Mouse (Mus musculus): ENCODE measurements around the gene Atp2b2. TPM values are rescaled to one million over a fixed set of nuclear protein-coding genes. Genes with fewer than 3 reads are reported as not detected.

Atp2b2 gene
- polyA plus RNA-seq, 1 experiment from 2014 or later: 32.2 TPM

- Histone ChIP-seq H3K4me3 (replicated peaks; ENCODE audit: low read length) (no peak overlapping the region), H3K27ac (ENCODE audit: low read length) (no peak overlapping the region), H3K9me3 (ENCODE audit: control insufficient read depth, low read length) (no peaks in the 10 kb centered on the region), H3K9ac (replicated peaks; ENCODE audit: low read depth, low read length) (no peak overlapping the region), H3K36me3 (ENCODE audit: control insufficient read depth, insufficient read depth) (no peaks in the 10 kb centered on the region), H3K4me2 (ENCODE audit: low read length) (no peak overlapping the region), H3K27me3 (replicated peaks; ENCODE audit: control insufficient read depth, insufficient read depth, low read length) (no peaks in the 10 kb centered on the region), H3K4me1 (replicated peaks; ENCODE audit: control insufficient read depth, insufficient read depth, low read length) (peaks cover 2% of the 10 kb centered on the region; the same call in 1 of the 2 replicates)
- 52% methylated on average over 9 of the region's 9 CpGs for WGBS
- no peak for ATAC-seq
Observed at GRCm38 (mm10) chr6:113970464-113970863, 71.9 kb downstream of the Atp2b2 start.

- WGBS: 54% methylated on average over 3 of the region's 3 CpGs
- no peak overlapping the region for H3K4me3 ChIP-seq (replicated peaks; ENCODE audit: low read length)
- no peaks in the 10 kb centered on the region for H3K9me3 ChIP-seq (ENCODE audit: control insufficient read depth, low read length)
- peaks cover 2% of the 10 kb centered on the region; the same call in 1 of the 2 replicates for H3K4me1 ChIP-seq (replicated peaks; ENCODE audit: control insufficient read depth, insufficient read depth, low read length)
- ATAC-seq: no peak
- H3K9ac ChIP-seq (replicated peaks; ENCODE audit: low read depth, low read length): no peak overlapping the region
- no peaks in the 10 kb centered on the region for H3K27me3 ChIP-seq (replicated peaks; ENCODE audit: control insufficient read depth, insufficient read depth, low read length)
- H3K4me2 ChIP-seq (ENCODE audit: low read length): no peak overlapping the region
- H3K36me3 ChIP-seq (ENCODE audit: control insufficient read depth, insufficient read depth): no peaks in the 10 kb centered on the region
- H3K27ac ChIP-seq (ENCODE audit: low read length): no peak overlapping the region
Observed at GRCm38 (mm10) chr6:113969751-113970150, 72.7 kb downstream of the Atp2b2 start.

- 13% methylated on average over 3 of the region's 3 CpGs for WGBS
- ATAC-seq: no peak
- Histone ChIP-seq H3K9ac (replicated peaks; ENCODE audit: low read depth, low read length) (no peak overlapping the region), H3K4me1 (replicated peaks; ENCODE audit: control insufficient read depth, insufficient read depth, low read length) (peaks cover 4% of the 10 kb centered on the region; the same call in 1 of the 2 replicates), H3K27ac (ENCODE audit: low read length) (no peak overlapping the region), H3K36me3 (ENCODE audit: control insufficient read depth, insufficient read depth) (no peaks in the 10 kb centered on the region), H3K4me2 (ENCODE audit: low read length) (no peak overlapping the region), H3K4me3 (replicated peaks; ENCODE audit: low read length) (no peak overlapping the region), H3K27me3 (replicated peaks; ENCODE audit: control insufficient read depth, insufficient read depth, low read length) (no peaks in the 10 kb centered on the region), H3K9me3 (ENCODE audit: control insufficient read depth, low read length) (no peaks in the 10 kb centered on the region)
Observed at GRCm38 (mm10) chr6:113962811-113963210, 79.6 kb downstream of the Atp2b2 start.

- Histone ChIP-seq H3K9ac (replicated peaks; ENCODE audit: low read depth, low read length) (no peak overlapping the region), H3K27ac (ENCODE audit: low read length) (no peak overlapping the region), H3K27me3 (replicated peaks; ENCODE audit: control insufficient read depth, insufficient read depth, low read length) (no peaks in the 10 kb centered on the region), H3K4me1 (replicated peaks; ENCODE audit: control insufficient read depth, insufficient read depth, low read length) (peaks cover 6% of the 10 kb centered on the region; the same call in 1 of the 2 replicates), H3K36me3 (ENCODE audit: control insufficient read depth, insufficient read depth) (no peaks in the 10 kb centered on the region), H3K4me2 (ENCODE audit: low read length) (no peak overlapping the region), H3K4me3 (replicated peaks; ENCODE audit: low read length) (no peak overlapping the region), H3K9me3 (ENCODE audit: control insufficient read depth, low read length) (no peaks in the 10 kb centered on the region)
- no peak for ATAC-seq
- 83% methylated on average over 2 of the region's 2 CpGs for WGBS
Observed at GRCm38 (mm10) chr6:113961658-113962057, 80.8 kb downstream of the Atp2b2 start.

- Histone ChIP-seq H3K9me3 (ENCODE audit: control insufficient read depth, low read length) (no peaks in the 10 kb centered on the region), H3K4me3 (replicated peaks; ENCODE audit: low read length) (no peak overlapping the region), H3K4me2 (ENCODE audit: low read length) (no peak overlapping the region), H3K27ac (ENCODE audit: low read length) (no peak overlapping the region), H3K36me3 (ENCODE audit: control insufficient read depth, insufficient read depth) (no peaks in the 10 kb centered on the region), H3K27me3 (replicated peaks; ENCODE audit: control insufficient read depth, insufficient read depth, low read length) (no peaks in the 10 kb centered on the region), H3K4me1 (replicated peaks; ENCODE audit: control insufficient read depth, insufficient read depth, low read length) (0 out of 2 replicates have a peak, but pooled peaks cover 4% of the 10 kb centered on the region), H3K9ac (replicated peaks; ENCODE audit: low read depth, low read length) (no peak overlapping the region)
- 59% methylated on average over 1 of the region's 1 CpGs for WGBS
- no peak for ATAC-seq
Observed at GRCm38 (mm10) chr6:113959336-113959735, 83.1 kb downstream of the Atp2b2 start.

- no peak overlapping the region for H3K27ac ChIP-seq (ENCODE audit: low read length)
- no peaks in the 10 kb centered on the region for H3K27me3 ChIP-seq (replicated peaks; ENCODE audit: control insufficient read depth, insufficient read depth, low read length)
- H3K36me3 ChIP-seq (ENCODE audit: control insufficient read depth, insufficient read depth): no peaks in the 10 kb centered on the region
- H3K4me1 ChIP-seq (replicated peaks; ENCODE audit: control insufficient read depth, insufficient read depth, low read length): 0 out of 2 replicates have a peak, but pooled peaks cover 4% of the 10 kb centered on the region
- no peaks in the 10 kb centered on the region for H3K9me3 ChIP-seq (ENCODE audit: control insufficient read depth, low read length)
- WGBS: 47% methylated on average over 2 of the region's 2 CpGs
- H3K9ac ChIP-seq (replicated peaks; ENCODE audit: low read depth, low read length): no peak overlapping the region
- H3K4me2 ChIP-seq (ENCODE audit: low read length): no peak overlapping the region
- no peak for ATAC-seq
- no peak overlapping the region for H3K4me3 ChIP-seq (replicated peaks; ENCODE audit: low read length)
Observed at GRCm38 (mm10) chr6:113958714-113959113, 83.7 kb downstream of the Atp2b2 start.

GRCm38 (mm10) chr6:113958003-113958402 is 84.4 kb downstream of the Atp2b2 start:
- 0 out of 2 replicates have a peak, but pooled peaks cover 4% of the 10 kb centered on the region for H3K4me1 ChIP-seq (replicated peaks; ENCODE audit: control insufficient read depth, insufficient read depth, low read length)
- no peak for ATAC-seq

GRCm38 (mm10) chr6:113957232-113957940 is 85.0 kb downstream of the Atp2b2 start:
- Histone ChIP-seq H3K27ac (ENCODE audit: low read length) (no peak overlapping the region), H3K9me3 (ENCODE audit: control insufficient read depth, low read length) (no peaks in the 10 kb centered on the region), H3K36me3 (ENCODE audit: control insufficient read depth, insufficient read depth) (no peaks in the 10 kb centered on the region), H3K4me1 (replicated peaks; ENCODE audit: control insufficient read depth, insufficient read depth, low read length) (0 out of 2 replicates have a peak, but pooled peaks cover 4% of the 10 kb centered on the region), H3K27me3 (replicated peaks; ENCODE audit: control insufficient read depth, insufficient read depth, low read length) (no peaks in the 10 kb centered on the region), H3K4me3 (replicated peaks; ENCODE audit: low read length) (no peak overlapping the region), H3K4me2 (ENCODE audit: low read length) (no peak overlapping the region), H3K9ac (replicated peaks; ENCODE audit: low read depth, low read length) (no peak overlapping the region)
- WGBS: 75% methylated on average over 19 of the region's 19 CpGs
- no peak for ATAC-seq

More at GRCm38 (mm10) chr6:113958003-113958402, 84.4 kb downstream of the Atp2b2 start:
- Histone ChIP-seq H3K9me3 (ENCODE audit: control insufficient read depth, low read length) (no peaks in the 10 kb centered on the region), H3K27ac (ENCODE audit: low read length) (no peak overlapping the region), H3K4me2 (ENCODE audit: low read length) (no peak overlapping the region), H3K36me3 (ENCODE audit: control insufficient read depth, insufficient read depth) (no peaks in the 10 kb centered on the region), H3K27me3 (replicated peaks; ENCODE audit: control insufficient read depth, insufficient read depth, low read length) (no peaks in the 10 kb centered on the region), H3K9ac (replicated peaks; ENCODE audit: low read depth, low read length) (no peak overlapping the region), H3K4me3 (replicated peaks; ENCODE audit: low read length) (no peak overlapping the region)
- 87% methylated on average over 5 of the region's 5 CpGs for WGBS

- 91% methylated on average over 8 of the region's 8 CpGs for WGBS
- no peak overlapping the region for H3K9ac ChIP-seq (replicated peaks; ENCODE audit: low read depth, low read length)
- no peaks in the 10 kb centered on the region for H3K4me1 ChIP-seq (replicated peaks; ENCODE audit: control insufficient read depth, insufficient read depth, low read length)
- no peak overlapping the region for H3K4me2 ChIP-seq (ENCODE audit: low read length)
- peaks cover 2% of the 10 kb centered on the region; the same call in 1 of the 2 replicates for H3K9me3 ChIP-seq (ENCODE audit: control insufficient read depth, low read length)
- no peak overlapping the region for H3K27ac ChIP-seq (ENCODE audit: low read length)
- no peaks in the 10 kb centered on the region for H3K27me3 ChIP-seq (replicated peaks; ENCODE audit: control insufficient read depth, insufficient read depth, low read length)
- no peak for ATAC-seq
- no peaks in the 10 kb centered on the region for H3K36me3 ChIP-seq (ENCODE audit: control insufficient read depth, insufficient read depth)
- H3K4me3 ChIP-seq (replicated peaks; ENCODE audit: low read length): no peak overlapping the region
Observed at GRCm38 (mm10) chr6:113947515-113947914, 94.9 kb downstream of the Atp2b2 start.

Data from forebrain, embryonic 16.5 days (tissue).